In the genomic region with DNA sequence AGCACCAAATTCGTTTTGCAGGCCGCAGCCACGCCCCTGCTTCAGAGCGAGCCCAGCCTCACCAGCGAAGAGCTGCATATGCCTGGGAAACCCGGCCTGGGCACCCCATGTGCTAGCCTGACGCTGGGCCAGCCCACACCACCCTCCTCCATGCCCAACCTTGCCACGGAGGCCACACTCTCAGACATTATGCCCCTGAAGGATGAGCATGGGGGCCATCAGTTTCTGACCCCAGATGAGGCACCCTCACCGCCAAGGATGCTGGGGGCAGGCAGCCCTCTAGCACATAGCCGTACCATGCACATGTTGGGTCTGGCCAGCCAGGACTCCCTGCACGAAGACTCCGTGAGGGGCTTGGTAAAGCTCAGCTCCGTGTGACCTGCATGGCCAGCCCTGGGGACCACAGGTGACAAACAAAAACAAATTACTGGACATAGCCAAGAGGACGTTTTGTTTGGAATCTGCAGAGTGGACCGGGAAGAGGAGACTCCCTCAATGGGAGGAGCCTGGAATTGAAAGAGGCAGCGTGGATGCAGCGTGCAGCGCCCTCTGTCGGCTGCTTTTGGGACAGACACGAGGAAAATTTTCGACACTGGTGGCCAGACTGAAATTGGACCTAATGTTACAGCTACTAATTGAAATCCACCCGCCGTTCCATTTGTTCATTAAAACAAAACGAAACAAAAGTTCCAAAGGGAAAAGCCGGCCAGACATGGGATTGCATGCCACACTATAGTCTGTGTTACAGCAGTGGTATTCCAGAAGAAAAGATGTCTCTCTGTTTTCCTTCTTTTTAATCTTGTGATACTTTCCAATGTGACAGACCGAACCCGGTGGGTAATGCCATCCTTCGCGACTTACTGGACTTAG, we compare ENCODE assay signal across 8 mouse cellular contexts.
DNase-seq lines count a peak whose midpoint lies in the region; ATAC-seq and TF ChIP-seq lines count a peak whose summit lies in the region.

No protein-coding gene starts in this region.

- H3K36me3 ChIP-seq in E14TG2a.4 (ENCODE audit: insufficient read depth, low read length): no peaks in the 10 kb centered on the region
- no peaks in the 10 kb centered on the region for H3K36me3 ChIP-seq in heart, embryonic 13.5 days
- H3K36me3 ChIP-seq in kidney, postnatal 0 days (ENCODE audit: insufficient read depth, low read length): no peaks in the 10 kb centered on the region
- H3K36me3 ChIP-seq in liver, embryonic 11.5 days (ENCODE audit: control insufficient read depth, insufficient read depth, low read length): no peaks in the 10 kb centered on the region
- no peaks in the 10 kb centered on the region for H3K36me3 ChIP-seq in stomach, postnatal 0 days (ENCODE audit: control insufficient read depth, insufficient read depth, low read length)

- H3K4me1 ChIP-seq in E14TG2a.4 (replicated peaks; ENCODE audit: low read depth, low read length): peaks cover 28% of the 10 kb centered on the region
- H3K4me1 ChIP-seq in heart, embryonic 13.5 days: peaks cover 8% of the 10 kb centered on the region
- peaks cover 7% of the 10 kb centered on the region; the same call in 1 of the 2 replicates for H3K4me1 ChIP-seq in kidney, postnatal 0 days (replicated peaks; ENCODE audit: insufficient read depth, low read length)
- H3K4me1 ChIP-seq in liver, embryonic 11.5 days (replicated peaks; ENCODE audit: control insufficient read depth, insufficient read depth, low read length): peaks cover 4% of the 10 kb centered on the region; the same call in 1 of the 2 replicates
- H3K4me1 ChIP-seq in stomach, postnatal 0 days (replicated peaks; ENCODE audit: control insufficient read depth, insufficient read depth): peaks cover 4% of the 10 kb centered on the region; the same call in 1 of the 2 replicates

- H3K27me3 ChIP-seq in E14TG2a.4 (ENCODE audit: insufficient read depth, low read length): 0 out of 2 replicates have a peak, but pooled peaks cover 4% of the 10 kb centered on the region
- H3K27me3 ChIP-seq in heart, embryonic 13.5 days (replicated peaks): no peaks in the 10 kb centered on the region; the same call in 1 of the 2 replicates
- no peaks in the 10 kb centered on the region for H3K27me3 ChIP-seq in kidney, postnatal 0 days (ENCODE audit: insufficient read depth, low read length)
- H3K27me3 ChIP-seq in liver, embryonic 11.5 days (replicated peaks; ENCODE audit: control insufficient read depth, insufficient read depth, low read length): no peaks in the 10 kb centered on the region
- no peaks in the 10 kb centered on the region for H3K27me3 ChIP-seq in stomach, postnatal 0 days (ENCODE audit: control insufficient read depth, insufficient read depth, low read length)

- no peaks in the 10 kb centered on the region for H3K9me3 ChIP-seq in E14TG2a.4 (ENCODE audit: low read length)
- no peaks in the 10 kb centered on the region for H3K9me3 ChIP-seq in heart, embryonic 13.5 days
- no peaks in the 10 kb centered on the region for H3K9me3 ChIP-seq in kidney, postnatal 0 days (replicated peaks; ENCODE audit: low read length)
- no peaks in the 10 kb centered on the region for H3K9me3 ChIP-seq in liver, embryonic 11.5 days (ENCODE audit: control insufficient read depth, low read length)
- no peaks in the 10 kb centered on the region for H3K9me3 ChIP-seq in stomach, postnatal 0 days (ENCODE audit: control insufficient read depth, low read length)

- peak overlapping the region; percentile 76 for H3K4me2 ChIP-seq in heart, embryonic 13.5 days
- H3K4me2 ChIP-seq in kidney, postnatal 0 days (ENCODE audit: low read length): peak overlapping the region; percentile 65
- peak overlapping the region; percentile 68 for H3K4me2 ChIP-seq in liver, embryonic 11.5 days
- H3K4me2 ChIP-seq in stomach, postnatal 0 days (replicated peaks; ENCODE audit: low read depth): peak overlapping the region; percentile 70

- no peak for TF ChIP-seq EP300 in stomach, postnatal 0 days (optimal IDR thresholded peaks at IDR 0.05)

- H3K4me3 ChIP-seq in E14TG2a.4 (replicated peaks; ENCODE audit: low read length): peak overlapping the region; percentile 70
- H3K4me3 ChIP-seq in heart, embryonic 13.5 days: peak overlapping the region; percentile 53
- peak overlapping the region; percentile 29 for H3K4me3 ChIP-seq in kidney, postnatal 0 days (replicated peaks; ENCODE audit: low read depth, low read length)
- peak overlapping the region; percentile 34 for H3K4me3 ChIP-seq in liver, embryonic 11.5 days (ENCODE audit: low read depth, low read length)
- H3K4me3 ChIP-seq in stomach, postnatal 0 days (ENCODE audit: low read depth, low read length): peak overlapping the region; percentile 40

- peak; percentile 26 for DNase-seq in c-Kit-negative CD71-positive TER-119-positive erythroid progenitor cells, embryonic 14.5 days (ENCODE audit: low read depth, low spot score)
- peak; percentile 94 for DNase-seq in kidney, postnatal 0 days (ENCODE audit: low spot score)
- peak; percentile 73 for DNase-seq in liver, embryonic 11.5 days (ENCODE audit: low spot score)
- DNase-seq in naive thymus-derived CD4-positive, alpha-beta T cell, adult 2 months (ENCODE audit: low read depth): peak; percentile 41
- peak; percentile 85 for DNase-seq in stomach, postnatal 0 days (ENCODE audit: low spot score)

- peak overlapping the region; percentile 75 for H3K9ac ChIP-seq in heart, embryonic 13.5 days
- H3K9ac ChIP-seq in kidney, postnatal 0 days (ENCODE audit: low read depth, low read length): peak overlapping the region; percentile 38; the same call in 1 of the 2 replicates
- no peak overlapping the region for H3K9ac ChIP-seq in liver, embryonic 11.5 days (ENCODE audit: low read depth, low read length)
- H3K9ac ChIP-seq in stomach, postnatal 0 days (ENCODE audit: low read length): peak overlapping the region; percentile 50; the same call in 1 of the 2 replicates

- H3K27ac ChIP-seq in heart, embryonic 13.5 days (replicated peaks): no peak overlapping the region
- H3K27ac ChIP-seq in kidney, postnatal 0 days: no peak overlapping the region
- no peak overlapping the region for H3K27ac ChIP-seq in liver, embryonic 11.5 days (ENCODE audit: low read depth, low read length)
- no peak overlapping the region for H3K27ac ChIP-seq in stomach, postnatal 0 days (replicated peaks)

- TF ChIP-seq CTCF in E14TG2a.4 (conservative IDR thresholded peaks at IDR 0.05; ENCODE audit: low read length): peak; percentile 78
- TF ChIP-seq CTCF in kidney, postnatal 0 days (IDR thresholded peaks at IDR 0.05; ENCODE audit: low read depth): peak; percentile 98
- peak; percentile 96 for TF ChIP-seq CTCF in stomach, postnatal 0 days (IDR thresholded peaks at IDR 0.05; ENCODE audit: low read depth)

- ATAC-seq in erythroid progenitor cell, adult 5-6 weeks (replicated peaks; ENCODE audit: low FRiP score, poor library complexity, severe bottlenecking): peak; percentile 30; the same call in 1 of the 2 replicates
- no peak for ATAC-seq in heart, embryonic 13.5 days (ENCODE audit: extremely low read depth, insufficient number of reproducible peaks, low FRiP score, low TSS enrichment)
- peak; percentile 44 for ATAC-seq in kidney, postnatal 0 days (replicated peaks; ENCODE audit: low FRiP score, low read depth)
- peak; percentile 59; the same call in 1 of the 2 replicates for ATAC-seq in liver, embryonic 11.5 days (replicated peaks; ENCODE audit: low FRiP score)
- peak; percentile 58 for ATAC-seq in stomach, postnatal 0 days (ENCODE audit: low FRiP score, low TSS enrichment)

- WGBS in heart, embryonic 13.5 days: 10% methylated on average over 29 of the region's 29 CpGs
- WGBS in kidney, postnatal 0 days: 8% methylated on average over 29 of the region's 29 CpGs
- 16% methylated on average over 29 of the region's 29 CpGs for WGBS in liver, embryonic 11.5 days
- WGBS in stomach, postnatal 0 days: 10% methylated on average over 29 of the region's 29 CpGs

Comparison
In these comparisons a context has a peak if more than half of its experiments do, and no peak if none do; other contexts are left out.
1. DNase-seq: peak in every context shown above with its lines; median percentile 94 in kidney, postnatal 0 days; 85 in stomach, postnatal 0 days; 73 in liver, embryonic 11.5 days; 41 in naive thymus-derived CD4-positive, alpha-beta T cell, adult 2 months; 26 in c-Kit-negative CD71-positive TER-119-positive erythroid progenitor cells, embryonic 14.5 days.